ENCODE assay signal across 10 mouse cellular contexts in the genomic region with DNA sequence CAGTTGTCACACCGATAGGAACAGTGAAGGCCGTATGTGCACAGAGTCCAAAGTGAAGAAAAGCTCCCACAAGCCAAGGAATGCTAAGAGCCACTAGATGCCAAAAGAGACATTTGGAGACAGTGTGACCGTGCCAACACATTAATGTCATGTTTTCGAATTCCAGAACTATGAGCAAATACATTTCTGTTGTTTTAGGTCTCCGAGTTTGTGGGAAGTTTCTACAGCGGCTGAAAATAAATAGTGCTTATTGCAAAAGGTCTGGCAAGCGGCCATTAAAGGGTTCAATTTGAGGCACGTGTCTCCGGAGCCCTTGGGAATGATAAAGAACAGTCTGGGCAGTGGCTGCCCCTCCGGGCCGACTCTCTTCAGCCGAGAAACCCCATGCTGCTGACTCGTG. TPM values are rescaled to one million over a fixed set of nuclear protein-coding genes. Genes with fewer than 3 reads are reported as not detected.
A peak's percentile ranks its signal among the peaks of the same experiment; 100 is the strongest.
DNase-seq lines count a peak whose midpoint lies in the region; ATAC-seq and TF ChIP-seq lines count a peak whose summit lies in the region.
"Had no signal": no experiment of that assay in that cellular context is flagged by ENCODE, and none has a peak within 500 bp of the region (broad histone marks: within the 10 kb centered on the region; RNA-seq: fewer than 3 reads in every experiment).

No protein-coding gene starts in this region.

- no peak for TF ChIP-seq POLR2A in myocyte (IDR thresholded peaks at IDR 0.05; ENCODE audit: insufficient read length, low read depth)

- H3K27ac ChIP-seq in gastrocnemius, adult 2 months = peak overlapping the region; percentile 28

- no peak for ATAC-seq in erythroblast, adult 5-6 weeks (replicated peaks; ENCODE audit: low FRiP score, poor library complexity, severe bottlenecking)

- no peak overlapping the region for H3ac ChIP-seq in myocyte (ENCODE audit: control insufficient read depth, insufficient read length)

- peak overlapping the region; percentile 63 for H3K4me2 ChIP-seq in myocyte (ENCODE audit: low read depth)

- no peaks in the 10 kb centered on the region for H3K79me2 ChIP-seq in myocyte (ENCODE audit: control insufficient read depth, insufficient read depth)

- H3K4me3 ChIP-seq in gastrocnemius, adult 2 months = peak overlapping the region; percentile 40
- no peak overlapping the region for H3K4me3 ChIP-seq in myocyte

- H3K36me3 ChIP-seq in myocyte (ENCODE audit: control insufficient read depth, insufficient read depth) = no peaks in the 10 kb centered on the region

- H3K27me3 ChIP-seq in myocyte (ENCODE audit: control insufficient read depth, insufficient read depth, insufficient read length) = no peaks in the 10 kb centered on the region

- no peak for TF ChIP-seq CTCF in gastrocnemius, adult 2 months (IDR thresholded peaks at IDR 0.05)

- DNase-seq in ovary, adult 18-20 months (ENCODE audit: low spot score) = peak; percentile 50
- no peak for DNase-seq in ovary, postnatal 10 days (ENCODE audit: low spot score)
- DNase-seq in gastrocnemius, adult 2 months = peak; percentile 69
- peak; percentile 5 to 8 for DNase-seq in kidney, adult 8-10 months
- DNase-seq in cerebellum, postnatal 4 days (ENCODE audit: low spot score in 2 of 2) = no peak
- no peak for DNase-seq in thymus, postnatal 0 days (ENCODE audit: low spot score)
- DNase-seq: cerebellum, adult 11 months; liver had no signal

- intact Hi-C loops in gastrocnemius, adult 2 months (cut with DNase I) = no loop called here

TF ChIP-seq in myocyte, 11 proteins besides CTCF, POLR2A, EP300 and RAD21:
- TF ChIP-seq CEBPB (IDR thresholded peaks at IDR 0.05; ENCODE audit: insufficient read depth, poor library complexity, severe bottlenecking) = peak; percentile 59; the same call in 1 of the 2 replicates
- no peak for TF ChIP-seq MYOG (IDR thresholded peaks at IDR 0.05; ENCODE audit: control insufficient read depth in 1 of 3, insufficient read depth in 1 of 3, insufficient read length in 2 of 3, low read depth in 2 of 3)
- TF ChIP-seq USF1 (IDR thresholded peaks at IDR 0.05; ENCODE audit: low read depth) = peak; percentile 40
TF ChIP-seq in myocyte: peak in this region for 2.

RNA-seq across cellular contexts. Expression of a gene that starts 37.9 kb away (rescaled TPM):
- total RNA-seq in gastrocnemius, adult 2 months (2021) = 10 to 100 TPM; 14.7 to 17.5 TPM
- polyA plus RNA-seq in myocyte (2012; fragmentation: generic; extraction: Trizol) = 3.4 TPM
- polyA plus RNA-seq in thymus, postnatal 0 days (2015; fragmentation: Nextera tagmentation; extraction: Ambion mirVana) = 12.2 and 14.6 TPM in 2 replicates
- total RNA-seq in erythroblast, adult 5-6 weeks (2015; ENCODE audit: low replicate concordance) = 20.9 and 21.1 TPM in 2 replicates
- 21.2 and 25.1 TPM in 2 replicates for total RNA-seq in erythroblast, adult 5-6 weeks (2017; ENCODE audit: low replicate concordance)

Comparison
In these comparisons a context has a peak if more than half of its experiments do, and no peak if none do; other contexts are left out.
1. DNase-seq: peak in ovary, adult 18-20 months (single experiment), gastrocnemius, adult 2 months (single experiment) and kidney, adult 8-10 months (2 of 2); none in ovary, postnatal 10 days (single experiment), cerebellum, postnatal 4 days (0 of 2) and thymus, postnatal 0 days (single experiment).